10 mouse cellular contexts compared by ENCODE assay signal in genomic region chr2:57856524-57857107, GRCm38 (mm10).
DNase-seq lines count a peak whose midpoint lies in the region; ATAC-seq lines count a peak whose summit lies in the region.
"Had no signal": no experiment of that assay in that cellular context is flagged by ENCODE, and none has a peak within 500 bp of the region (broad histone marks: within the 10 kb centered on the region; RNA-seq: fewer than 3 reads in every experiment).

No protein-coding gene starts in this region.

- H3K9ac ChIP-seq in neural tube, embryonic 11.5 days (ENCODE audit: low read length): no peak overlapping the region
- H3K9ac ChIP-seq: liver, embryonic 15.5 days had no signal

- no peaks in the 10 kb centered on the region for H3K4me1 ChIP-seq in neural tube, embryonic 11.5 days (ENCODE audit: control insufficient read depth, insufficient read depth, low read length)
- H3K4me1 ChIP-seq: liver, embryonic 15.5 days had no signal

- peak; percentile 70 for ATAC-seq in frontal cortex, adult (ENCODE audit: low TSS enrichment)
- ATAC-seq in neural tube, embryonic 11.5 days (ENCODE audit: insufficient read depth, low FRiP score, low TSS enrichment): no peak
- ATAC-seq in granulocyte monocyte progenitor cell, adult 5-6 weeks (replicated peaks; ENCODE audit: poor library complexity, severe bottlenecking): no peak
- ATAC-seq: CD4-positive, CD25-positive, alpha-beta regulatory T cell, adult 4 months had no signal

- no peak for DNase-seq in frontal cortex, postnatal 14 days (ENCODE audit: low spot score in 2 of 2)
- peak; percentile 13 for DNase-seq in neural tube, embryonic 11.5 days (ENCODE audit: low spot score)
- DNase-seq in neural tube, embryonic 10.5 days (ENCODE audit: extremely low spot score, low spot score): no peak
- DNase-seq in heart, adult 9 months (ENCODE audit: low spot score in 2 of 2): peak; percentile 16 to 57
- DNase-seq in right cerebral cortex, postnatal 25 days: peak; percentile 8
- DNase-seq in frontal cortex, postnatal 25 days (ENCODE audit: low spot score in 2 of 2): no peak

- H3K36me3 ChIP-seq in neural tube, embryonic 11.5 days (ENCODE audit: control insufficient read depth, insufficient read depth, low read length): no peaks in the 10 kb centered on the region
- H3K36me3 ChIP-seq: liver, embryonic 15.5 days had no signal

- no peak overlapping the region for H3K4me3 ChIP-seq in neural tube, embryonic 11.5 days (ENCODE audit: low read depth, low read length)
- H3K4me3 ChIP-seq: liver, embryonic 15.5 days had no signal

- no peak overlapping the region for H3K4me2 ChIP-seq in neural tube, embryonic 11.5 days (ENCODE audit: low read depth)
- H3K4me2 ChIP-seq: liver, embryonic 15.5 days had no signal

- H3K27ac ChIP-seq in neural tube, embryonic 11.5 days (ENCODE audit: low read depth, low read length): no peak overlapping the region
- H3K27ac ChIP-seq: liver, embryonic 15.5 days had no signal

- no peaks in the 10 kb centered on the region for H3K9me3 ChIP-seq in neural tube, embryonic 11.5 days (ENCODE audit: control insufficient read depth, low read length)
- H3K9me3 ChIP-seq: liver, embryonic 15.5 days had no signal

- no peaks in the 10 kb centered on the region for H3K27me3 ChIP-seq in neural tube, embryonic 11.5 days (ENCODE audit: control insufficient read depth, insufficient read depth, low read length)
- H3K27me3 ChIP-seq: liver, embryonic 15.5 days had no signal

- 86% methylated on average over 14 of the region's 14 CpGs for WGBS in neural tube, embryonic 11.5 days

Comparison
In these comparisons a context has a peak if more than half of its experiments do, and no peak if none do; other contexts are left out.
1. DNase-seq: peak in neural tube, embryonic 11.5 days (single experiment), heart, adult 9 months (2 of 2) and right cerebral cortex, postnatal 25 days (single experiment); none in frontal cortex, postnatal 14 days (0 of 2), neural tube, embryonic 10.5 days (single experiment) and frontal cortex, postnatal 25 days (0 of 2).